Mouse (Mus musculus) G1E-ER4 (cell line): ENCODE measurements around the gene A3galt2. TPM values are rescaled to one million over a fixed set of nuclear protein-coding genes. Genes with fewer than 3 reads are reported as not detected.

Experiments
- GATA1 ChIP-seq: IDR thresholded peaks from one replicate; pipeline ENCODE4 v1.8.0; 2012; ENCODE audit warnings: low read length, inconsistent platforms
- polyA plus RNA-seq: library from polyadenylated mRNA; stranded (reverse); fragments of >175 nt; gene quantifications from 2 replicates; pipeline ENCODE4 v1.2.3, GENCODE M21; 2012

A3galt2 gene
- polyA plus RNA-seq, 1 experiment, result not detected

- no peak for TF ChIP-seq GATA1
These were observed 39.0 kb downstream of the A3galt2 start for GRCm38 (mm10) chr4:128794198-128794597.

- no peak for TF ChIP-seq GATA1
These were observed 40.4 kb downstream of the A3galt2 start for GRCm38 (mm10) chr4:128795596-128795995.

GRCm38 (mm10) chr4:128796788-128797187, 41.6 kb downstream of the A3galt2 start:
- no peak for TF ChIP-seq GATA1

- no peak for TF ChIP-seq GATA1
These were observed 46.7 kb downstream of the A3galt2 start for GRCm38 (mm10) chr4:128801675-128802465.

- no peak for TF ChIP-seq GATA1
These were observed 48.4 kb downstream of the A3galt2 start for GRCm38 (mm10) chr4:128803569-128803968.

- no peak for TF ChIP-seq GATA1
These were observed 49.4 kb downstream of the A3galt2 start for GRCm38 (mm10) chr4:128804426-128805149.

- no peak for TF ChIP-seq GATA1
These were observed 50.2 kb downstream of the A3galt2 start for GRCm38 (mm10) chr4:128805150-128806042.

- no peak for TF ChIP-seq GATA1
These were observed 51.1 kb downstream of the A3galt2 start, which contains the start of gene Zfp362 for GRCm38 (mm10) chr4:128806043-128806826. TSS of gene Zfp362 (minus strand) at chr4:128806045.

- no peak for TF ChIP-seq GATA1
These were observed 51.6 kb downstream of the A3galt2 start for GRCm38 (mm10) chr4:128806827-128807179.

- no peak for TF ChIP-seq GATA1
These were observed 56.4 kb downstream of the A3galt2 start for GRCm38 (mm10) chr4:128811382-128812056.

- no peak for TF ChIP-seq GATA1
These were observed 61.8 kb downstream of the A3galt2 start for GRCm38 (mm10) chr4:128817011-128817410.

Other genes with a start within 250 kb of the A3galt2 start
- 2.4 and 2.9 TPM in 2 replicates for gene Zscan20, start 145.3 kb upstream of the A3galt2 start, polyA plus RNA-seq
- not detected in 2 replicates for gene Tlr12, start 136.7 kb upstream of the A3galt2 start, polyA plus RNA-seq
- gene Phc2, start 100.7 kb upstream of the A3galt2 start, polyA plus RNA-seq, result 115 and 128 TPM in 2 replicates
- gene Zfp362, start 50.7 kb downstream of the A3galt2 start, polyA plus RNA-seq, result not detected in 2 replicates
- gene Trim62, start 128.2 kb downstream of the A3galt2 start, polyA plus RNA-seq, result not detected in 2 replicates
- gene Azin2, start 207.1 kb downstream of the A3galt2 start, polyA plus RNA-seq, result not detected in 2 replicates
- gene Ak2, start 236.6 kb downstream of the A3galt2 start, polyA plus RNA-seq, result 188 and 251 TPM in 2 replicates